ENCODE assay signal across 8 mouse cellular contexts in genomic region chr8:83977646-83978045, GRCm38 (mm10). TPM values are rescaled to one million over a fixed set of nuclear protein-coding genes. Genes with fewer than 3 reads are reported as not detected.
DNase-seq lines count a peak whose midpoint lies in the region; ATAC-seq and TF ChIP-seq lines count a peak whose summit lies in the region.

No protein-coding gene starts in this region.

- peak overlapping the region; percentile 22; the same call in 1 of the 2 replicates for H3K4me2 ChIP-seq in intestine, embryonic 15.5 days (replicated peaks)
- no peak overlapping the region for H3K4me2 ChIP-seq in intestine, postnatal 0 days (replicated peaks; ENCODE audit: low read depth)
- H3K4me2 ChIP-seq in embryonic facial prominence, embryonic 12.5 days (replicated peaks): no peak overlapping the region
- peak overlapping the region; percentile 6; the same call in 1 of the 2 replicates for H3K4me2 ChIP-seq in lung, embryonic 16.5 days (ENCODE audit: low read depth, low read length)

- no peak for TF ChIP-seq CTCF in intestine, postnatal 0 days (IDR thresholded peaks at IDR 0.05; ENCODE audit: low read depth)

- H3K9me3 ChIP-seq in intestine, embryonic 15.5 days: no peaks in the 10 kb centered on the region
- H3K9me3 ChIP-seq in intestine, postnatal 0 days (ENCODE audit: control insufficient read depth): no peaks in the 10 kb centered on the region
- no peaks in the 10 kb centered on the region for H3K9me3 ChIP-seq in embryonic facial prominence, embryonic 12.5 days
- no peaks in the 10 kb centered on the region for H3K9me3 ChIP-seq in lung, embryonic 16.5 days (ENCODE audit: control insufficient read depth, low read length)

- H3K27me3 ChIP-seq in intestine, embryonic 15.5 days (replicated peaks): no peaks in the 10 kb centered on the region
- H3K27me3 ChIP-seq in intestine, postnatal 0 days (replicated peaks; ENCODE audit: control insufficient read depth, insufficient read depth, low read length): no peaks in the 10 kb centered on the region
- H3K27me3 ChIP-seq in embryonic facial prominence, embryonic 12.5 days: no peaks in the 10 kb centered on the region
- H3K27me3 ChIP-seq in lung, embryonic 16.5 days (ENCODE audit: control insufficient read depth, insufficient read depth, low read depth, low read length): no peaks in the 10 kb centered on the region

- no peak overlapping the region for H3K4me3 ChIP-seq in intestine, embryonic 15.5 days (replicated peaks)
- no peak overlapping the region for H3K4me3 ChIP-seq in intestine, postnatal 0 days (ENCODE audit: low read depth, low read length)
- H3K4me3 ChIP-seq in embryonic facial prominence, embryonic 12.5 days: no peak overlapping the region
- H3K4me3 ChIP-seq in lung, embryonic 16.5 days (ENCODE audit: low read length): no peak overlapping the region

- H3K9ac ChIP-seq in intestine, embryonic 15.5 days: no peak overlapping the region
- no peak overlapping the region for H3K9ac ChIP-seq in intestine, postnatal 0 days (ENCODE audit: low read depth, low read length)
- H3K9ac ChIP-seq in embryonic facial prominence, embryonic 12.5 days: no peak overlapping the region
- H3K9ac ChIP-seq in lung, embryonic 16.5 days (ENCODE audit: low read length): no peak overlapping the region

- H3K36me3 ChIP-seq in intestine, embryonic 15.5 days: peaks cover 17% of the 10 kb centered on the region
- peaks cover 17% of the 10 kb centered on the region for H3K36me3 ChIP-seq in intestine, postnatal 0 days (ENCODE audit: control insufficient read depth, insufficient read depth)
- peaks cover 25% of the 10 kb centered on the region for H3K36me3 ChIP-seq in embryonic facial prominence, embryonic 12.5 days
- H3K36me3 ChIP-seq in lung, embryonic 16.5 days (ENCODE audit: control insufficient read depth, insufficient read depth, low read length): peaks cover 19% of the 10 kb centered on the region

- H3K4me1 ChIP-seq in intestine, embryonic 15.5 days (replicated peaks): peaks cover 30% of the 10 kb centered on the region
- peaks cover 5% of the 10 kb centered on the region; the same call in 1 of the 2 replicates for H3K4me1 ChIP-seq in intestine, postnatal 0 days (replicated peaks; ENCODE audit: control insufficient read depth, insufficient read depth, low read length)
- H3K4me1 ChIP-seq in embryonic facial prominence, embryonic 12.5 days: peaks cover 28% of the 10 kb centered on the region
- peaks cover 25% of the 10 kb centered on the region for H3K4me1 ChIP-seq in lung, embryonic 16.5 days (replicated peaks; ENCODE audit: control insufficient read depth, insufficient read depth, low read length)

- WGBS in intestine, embryonic 15.5 days: 45% methylated on average over 6 of the region's 6 CpGs
- WGBS in intestine, postnatal 0 days: 46% methylated on average over 6 of the region's 6 CpGs
- 49% methylated on average over 6 of the region's 6 CpGs for WGBS in embryonic facial prominence, embryonic 12.5 days
- 39% methylated on average over 6 of the region's 6 CpGs for WGBS in lung, embryonic 16.5 days

- DNase-seq in kidney, adult 18-20 months: peak; percentile 42
- DNase-seq in cerebellum, adult 11-12 months: no peak
- no peak for DNase-seq in frontal cortex, postnatal 10 days (ENCODE audit: low spot score in 2 of 2)
- no peak for DNase-seq in ovary, adult 18-20 months (ENCODE audit: low spot score)

- H3K27ac ChIP-seq in intestine, embryonic 15.5 days: no peak overlapping the region
- no peak overlapping the region for H3K27ac ChIP-seq in intestine, postnatal 0 days (ENCODE audit: low read depth, low read length)
- H3K27ac ChIP-seq in embryonic facial prominence, embryonic 12.5 days: 0 out of 2 replicates have a peak overlapping the region, but pooled peaks have one; percentile 30
- peak overlapping the region; percentile 34; the same call in 1 of the 2 replicates for H3K27ac ChIP-seq in lung, embryonic 16.5 days (ENCODE audit: low read length)

- no peak for ATAC-seq in intestine, embryonic 15.5 days
- ATAC-seq in intestine, postnatal 0 days: no peak
- no peak for ATAC-seq in embryonic facial prominence, embryonic 12.5 days (ENCODE audit: insufficient number of reproducible peaks, insufficient read depth, low FRiP score, low TSS enrichment)
- no peak for ATAC-seq in lung, embryonic 16.5 days (ENCODE audit: low read depth)

RNA-seq across cellular contexts. Expression of gene Prkaca, which starts 4.9 kb away (rescaled TPM):
- 115 and 121 TPM in 2 replicates for polyA plus RNA-seq in intestine, embryonic 15.5 days (2015; fragmentation: Nextera tagmentation; extraction: Ambion mirVana)
- 70.7 and 72.5 TPM in 2 replicates for polyA plus RNA-seq in intestine, postnatal 0 days (2015; fragmentation: Nextera tagmentation; extraction: Ambion mirVana)
- polyA plus RNA-seq in embryonic facial prominence, embryonic 12.5 days (2016; fragmentation: Nextera tagmentation; extraction: Ambion mirVana): 191 and 206 TPM in 2 replicates
- 103 and 133 TPM in 2 replicates for polyA plus RNA-seq in lung, embryonic 16.5 days (2015; fragmentation: Nextera tagmentation; extraction: Ambion mirVana)

RNA-seq across cellular contexts. Expression of gene Samd1, which starts 19.8 kb away (rescaled TPM):
- polyA plus RNA-seq in intestine, embryonic 15.5 days (2015; fragmentation: Nextera tagmentation; extraction: Ambion mirVana): 8.4 and 8.7 TPM in 2 replicates
- polyA plus RNA-seq in intestine, postnatal 0 days (2015; fragmentation: Nextera tagmentation; extraction: Ambion mirVana): 3.5 and 4.5 TPM in 2 replicates
- polyA plus RNA-seq in embryonic facial prominence, embryonic 12.5 days (2016; fragmentation: Nextera tagmentation; extraction: Ambion mirVana): 11.6 and 14.1 TPM in 2 replicates
- 8.4 and 11.0 TPM in 2 replicates for polyA plus RNA-seq in lung, embryonic 16.5 days (2015; fragmentation: Nextera tagmentation; extraction: Ambion mirVana)

RNA-seq across cellular contexts. Expression of gene Asf1b, which starts 22.3 kb away (rescaled TPM):
- polyA plus RNA-seq in intestine, embryonic 15.5 days (2015; fragmentation: Nextera tagmentation; extraction: Ambion mirVana): 57.8 and 60.9 TPM in 2 replicates
- polyA plus RNA-seq in intestine, postnatal 0 days (2015; fragmentation: Nextera tagmentation; extraction: Ambion mirVana): 13.8 and 16.0 TPM in 2 replicates
- 54.4 and 55.0 TPM in 2 replicates for polyA plus RNA-seq in embryonic facial prominence, embryonic 12.5 days (2016; fragmentation: Nextera tagmentation; extraction: Ambion mirVana)
- polyA plus RNA-seq in lung, embryonic 16.5 days (2015; fragmentation: Nextera tagmentation; extraction: Ambion mirVana): 76.7 and 82.8 TPM in 2 replicates

RNA-seq across cellular contexts. Expression of gene Gm10644, which starts 22.6 kb away (rescaled TPM):
- 0.44 and 0.47 TPM in 2 replicates for polyA plus RNA-seq in intestine, embryonic 15.5 days (2015; fragmentation: Nextera tagmentation; extraction: Ambion mirVana)
- polyA plus RNA-seq in intestine, postnatal 0 days (2015; fragmentation: Nextera tagmentation; extraction: Ambion mirVana): 0.09 and 0.12 TPM in 2 replicates
- polyA plus RNA-seq in embryonic facial prominence, embryonic 12.5 days (2016; fragmentation: Nextera tagmentation; extraction: Ambion mirVana): 0.47 and 0.79 TPM in 2 replicates
- 0.69 and 1.1 TPM in 2 replicates for polyA plus RNA-seq in lung, embryonic 16.5 days (2015; fragmentation: Nextera tagmentation; extraction: Ambion mirVana)

RNA-seq across cellular contexts. Expression of gene 1700067K01Rik, which starts 23.7 kb away (rescaled TPM):
- 0.86 and 0.87 TPM in 2 replicates for polyA plus RNA-seq in intestine, embryonic 15.5 days (2015; fragmentation: Nextera tagmentation; extraction: Ambion mirVana)
- 0.68 and 0.86 TPM in 2 replicates for polyA plus RNA-seq in intestine, postnatal 0 days (2015; fragmentation: Nextera tagmentation; extraction: Ambion mirVana)
- polyA plus RNA-seq in embryonic facial prominence, embryonic 12.5 days (2016; fragmentation: Nextera tagmentation; extraction: Ambion mirVana): 1.9 and 2.0 TPM in 2 replicates
- polyA plus RNA-seq in lung, embryonic 16.5 days (2015; fragmentation: Nextera tagmentation; extraction: Ambion mirVana): 0.55 and 1.1 TPM in 2 replicates

Comparison
In these comparisons a context has a peak if more than half of its experiments do, and no peak if none do; other contexts are left out.
1. H3K4me2 ChIP-seq: peak in intestine, embryonic 15.5 days (single experiment) and lung, embryonic 16.5 days (single experiment); none in intestine, postnatal 0 days (single experiment) and embryonic facial prominence, embryonic 12.5 days (single experiment).
2. H3K27ac ChIP-seq: peak in embryonic facial prominence, embryonic 12.5 days (single experiment) and lung, embryonic 16.5 days (single experiment); none in intestine, embryonic 15.5 days (single experiment) and intestine, postnatal 0 days (single experiment).